Mouse (Mus musculus): Measurements from ENCODE around the gene Tbc1d1. TPM values are rescaled to one million over a fixed set of nuclear protein-coding genes. Genes with fewer than 3 reads are reported as not detected.
A peak's percentile ranks its signal among the peaks of the same experiment; 100 is the strongest.

Gene Tbc1d1
- polyA plus RNA-seq, 2 experiments from 2014 or later = 37.0 to 38.7 TPM

GRCm38 (mm10) chr5:64207800-64208199 lies 51.7 kb downstream of the Tbc1d1 start:
- no peak for ATAC-seq

GRCm38 (mm10) chr5:64210817-64211216 lies 54.7 kb downstream of the Tbc1d1 start:
- ATAC-seq = no peak

- ATAC-seq = no peak
Observed at GRCm38 (mm10) chr5:64211284-64211683, 55.2 kb downstream of the Tbc1d1 start.

- no peak for ATAC-seq
Observed at GRCm38 (mm10) chr5:64212206-64212605, 56.1 kb downstream of the Tbc1d1 start.

GRCm38 (mm10) chr5:64212619-64213018 lies 56.5 kb downstream of the Tbc1d1 start:
- no peak for ATAC-seq

- ATAC-seq = no peak
Observed at GRCm38 (mm10) chr5:64215806-64216205, 59.7 kb downstream of the Tbc1d1 start.

GRCm38 (mm10) chr5:64216326-64216725 lies 60.2 kb downstream of the Tbc1d1 start:
- no peak for ATAC-seq

- no peak for ATAC-seq
Observed at GRCm38 (mm10) chr5:64217256-64217655, 61.2 kb downstream of the Tbc1d1 start.

- ATAC-seq = no peak
Observed at GRCm38 (mm10) chr5:64217816-64218602, 61.9 kb downstream of the Tbc1d1 start.

GRCm38 (mm10) chr5:64218603-64218999 lies 62.5 kb downstream of the Tbc1d1 start:
- ATAC-seq = no peak

GRCm38 (mm10) chr5:64220776-64221175 lies 64.7 kb downstream of the Tbc1d1 start:
- no peak for ATAC-seq

- ATAC-seq = no peak
Observed at GRCm38 (mm10) chr5:64224735-64225425, 68.8 kb downstream of the Tbc1d1 start.

- no peak for ATAC-seq
Observed at GRCm38 (mm10) chr5:64228252-64228651, 72.1 kb downstream of the Tbc1d1 start.

GRCm38 (mm10) chr5:64229336-64229866 lies 73.3 kb downstream of the Tbc1d1 start:
- no peak for ATAC-seq

- ATAC-seq = peak; percentile 80
Observed at GRCm38 (mm10) chr5:64230061-64230466, 74.0 kb downstream of the Tbc1d1 start.

GRCm38 (mm10) chr5:64230507-64231041 lies 74.5 kb downstream of the Tbc1d1 start:
- ATAC-seq = peak; percentile 38

- no peak for ATAC-seq
Observed at GRCm38 (mm10) chr5:64232872-64233271, 76.8 kb downstream of the Tbc1d1 start.

GRCm38 (mm10) chr5:64234269-64234985 lies 78.3 kb downstream of the Tbc1d1 start:
- no peak for ATAC-seq

GRCm38 (mm10) chr5:64235250-64235649 lies 79.1 kb downstream of the Tbc1d1 start:
- no peak for ATAC-seq

- ATAC-seq = no peak
Observed at GRCm38 (mm10) chr5:64236561-64236960, 80.5 kb downstream of the Tbc1d1 start.

GRCm38 (mm10) chr5:64237263-64237662 lies 81.2 kb downstream of the Tbc1d1 start:
- no peak for ATAC-seq

GRCm38 (mm10) chr5:64237693-64238092 lies 81.6 kb downstream of the Tbc1d1 start:
- ATAC-seq = no peak

Data from CD4-positive, CD25-positive, alpha-beta regulatory T cell, adult 4 months (primary cell).